ENCODE assay signal across 17 mouse cellular contexts in genomic region chrX:75045931-75046330, GRCm38 (mm10).
"Had no signal": no experiment of that assay in that cellular context is flagged by ENCODE, and none has a peak within 500 bp of the region (broad histone marks: within the 10 kb centered on the region; RNA-seq: fewer than 3 reads in every experiment).

No protein-coding gene starts in this region.

- H3K9ac ChIP-seq: hindbrain, embryonic 15.5 days; liver, embryonic 13.5 days; liver, postnatal 0 days; midbrain, embryonic 12.5 days; neural tube, embryonic 13.5 days had no signal

- H3K27ac ChIP-seq: hindbrain, embryonic 15.5 days; left cerebral cortex, adult 2 months; limb, embryonic 10.5 days; liver, embryonic 13.5 days; macrophage; midbrain, embryonic 12.5 days; neural tube, embryonic 13.5 days had no signal

- H3K9me3 ChIP-seq: hindbrain, embryonic 15.5 days; limb, embryonic 10.5 days; liver, embryonic 13.5 days; midbrain, embryonic 12.5 days; neural tube, embryonic 13.5 days had no signal

- H3K36me3 ChIP-seq: hindbrain, embryonic 15.5 days; limb, embryonic 10.5 days; liver, embryonic 13.5 days; midbrain, embryonic 12.5 days; neural tube, embryonic 13.5 days had no signal

- H3K4me1 ChIP-seq: hindbrain, embryonic 15.5 days; limb, embryonic 10.5 days; liver, embryonic 13.5 days; midbrain, embryonic 12.5 days; neural tube, embryonic 13.5 days had no signal

- DNase-seq: liver, embryonic 13.5 days; liver, postnatal 0 days; retina, postnatal 1 day; right cerebral cortex, postnatal 4 days; spleen, adult 18-20 months; thymus, adult 18-20 months; thymus, postnatal 25 days had no signal

- H3K27me3 ChIP-seq: hindbrain, embryonic 15.5 days; liver, embryonic 13.5 days; midbrain, embryonic 12.5 days; neural tube, embryonic 13.5 days had no signal

- ATAC-seq: inflammation-experienced regulatory T-cells, adult 6 months; intestine, postnatal 0 days; liver, postnatal 0 days; lung, postnatal 0 days; midbrain, embryonic 16.5 days had no signal

- H3K4me2 ChIP-seq: hindbrain, embryonic 15.5 days; liver, embryonic 13.5 days; midbrain, embryonic 12.5 days; neural tube, embryonic 13.5 days had no signal

- H3K4me3 ChIP-seq: hindbrain, embryonic 15.5 days; left cerebral cortex, adult 2 months; limb, embryonic 10.5 days; liver, embryonic 13.5 days; midbrain, embryonic 12.5 days; neural tube, embryonic 13.5 days had no signal
